Mouse (Mus musculus) neutrophil, adult 65 days (primary cell): ENCODE measurements around the gene Cntnap2. TPM values are rescaled to one million over a fixed set of nuclear protein-coding genes. Genes with fewer than 3 reads are reported as not detected.

ENCODE experiments used
- total RNA-seq: library from RNA; stranded (reverse); gene quantifications from 2 replicates; pipeline ENCODE4 v1.2.4, GENCODE M21; 2023

The Cntnap2 gene
- not detected in 2 replicates for total RNA-seq

DNA sequence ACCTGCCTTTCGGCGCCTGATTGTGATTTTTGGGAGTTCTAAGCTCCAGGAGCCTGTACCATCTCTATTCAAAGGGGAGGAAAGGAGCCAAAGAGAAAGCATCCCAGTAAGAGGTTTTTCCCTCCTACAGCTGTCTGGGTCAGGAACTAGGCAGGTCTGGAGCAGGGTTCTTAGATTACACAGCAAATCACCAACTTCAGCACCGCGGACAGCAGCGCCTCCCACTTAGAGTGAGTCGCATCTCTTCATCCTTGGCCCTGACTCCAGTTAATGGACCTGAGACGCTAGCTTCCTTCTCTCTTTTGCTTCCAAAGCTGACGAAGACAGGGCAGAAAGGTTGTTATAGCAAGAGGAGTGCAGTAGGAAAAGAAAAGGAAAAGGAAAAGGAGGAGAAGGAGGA is at the start of gene Cntnap2:
TSS of gene Cntnap2 (plus strand) at position 267 of the 400 bp plus-strand sequence.

